Mouse (Mus musculus): ENCODE measurements around the gene Ptprg. TPM values are rescaled to one million over a fixed set of nuclear protein-coding genes. Genes with fewer than 3 reads are reported as not detected.

Ptprg gene
- polyA plus RNA-seq, 1 experiment from 2014 or later: 38.7 TPM

DNA sequence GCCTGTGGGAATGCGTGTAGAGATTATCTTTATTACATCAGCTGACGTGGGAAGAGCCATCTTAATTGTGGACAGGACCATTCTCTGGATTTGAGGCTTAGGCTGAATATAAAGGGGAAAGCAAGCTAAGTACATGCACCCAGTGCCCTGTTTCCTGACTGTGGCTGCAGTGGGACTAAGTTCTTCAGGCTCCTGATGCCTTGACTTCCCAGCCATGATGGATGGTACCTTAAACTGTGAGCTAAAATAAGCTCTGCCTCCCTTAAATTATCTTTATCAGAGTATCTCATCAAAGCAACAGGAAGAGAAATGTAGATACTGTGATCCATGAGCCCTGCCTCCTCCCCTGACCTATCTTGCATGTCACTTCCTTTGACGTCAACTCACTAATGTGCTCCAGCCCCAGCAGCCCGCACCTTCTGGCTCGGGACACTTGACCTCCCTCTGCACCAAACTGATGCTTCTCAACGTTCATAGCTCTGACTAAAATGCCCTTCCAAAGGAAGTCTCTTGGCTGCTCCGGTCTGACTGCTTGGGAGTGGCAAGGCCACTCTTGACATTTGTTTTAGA lies 578.8 kb downstream of the Ptprg start:
- Histone ChIP-seq H3K4me2 (replicated peaks; ENCODE audit: low read depth, low read length) (no peak overlapping the region), H3K27ac (ENCODE audit: low read length) (peak overlapping the region; percentile 35; the same call in 1 of the 2 replicates), H3K4me3 (ENCODE audit: low read length) (no peak overlapping the region), H3K4me1 (ENCODE audit: insufficient read depth, low read length) (no peaks in the 10 kb centered on the region; the same call in 1 of the 2 replicates), H3K27me3 (ENCODE audit: insufficient read depth, low read length) (no peaks in the 10 kb centered on the region), H3K36me3 (ENCODE audit: insufficient read depth, low read length) (no peaks in the 10 kb centered on the region), H3K9me3 (ENCODE audit: low read length) (no peaks in the 10 kb centered on the region), H3K9ac (replicated peaks; ENCODE audit: low read length) (no peak overlapping the region)
- ATAC-seq (ENCODE audit: low FRiP score, low TSS enrichment): peak; percentile 79
- WGBS: 55% methylated on average over 7 of the region's 7 CpGs

GRCm38 (mm10) chr14:12133163-12133562 lies 579.8 kb downstream of the Ptprg start:
- 64% methylated on average over 3 of the region's 3 CpGs for WGBS
- H3K27ac ChIP-seq (ENCODE audit: low read length): no peak overlapping the region
- H3K9me3 ChIP-seq (ENCODE audit: low read length): no peaks in the 10 kb centered on the region
- no peaks in the 10 kb centered on the region for H3K27me3 ChIP-seq (ENCODE audit: insufficient read depth, low read length)
- no peak overlapping the region for H3K9ac ChIP-seq (replicated peaks; ENCODE audit: low read length)
- H3K4me3 ChIP-seq (ENCODE audit: low read length): no peak overlapping the region
- no peak overlapping the region for H3K4me2 ChIP-seq (replicated peaks; ENCODE audit: low read depth, low read length)
- no peaks in the 10 kb centered on the region; the same call in 1 of the 2 replicates for H3K4me1 ChIP-seq (ENCODE audit: insufficient read depth, low read length)
- no peaks in the 10 kb centered on the region for H3K36me3 ChIP-seq (ENCODE audit: insufficient read depth, low read length)
- ATAC-seq (ENCODE audit: low FRiP score, low TSS enrichment): no peak

- ATAC-seq (ENCODE audit: low FRiP score, low TSS enrichment): 0 out of 2 replicates have a peak, but pooled peaks have one; percentile 40
- Histone ChIP-seq H3K4me3 (ENCODE audit: low read length) (no peak overlapping the region), H3K9ac (replicated peaks; ENCODE audit: low read length) (no peak overlapping the region), H3K4me1 (ENCODE audit: insufficient read depth, low read length) (no peaks in the 10 kb centered on the region; the same call in 1 of the 2 replicates), H3K4me2 (replicated peaks; ENCODE audit: low read depth, low read length) (no peak overlapping the region), H3K9me3 (ENCODE audit: low read length) (no peaks in the 10 kb centered on the region), H3K27ac (ENCODE audit: low read length) (peak overlapping the region; percentile 21; the same call in 1 of the 2 replicates), H3K36me3 (ENCODE audit: insufficient read depth, low read length) (no peaks in the 10 kb centered on the region), H3K27me3 (ENCODE audit: insufficient read depth, low read length) (no peaks in the 10 kb centered on the region)
- 65% methylated on average over 4 of the region's 4 CpGs for WGBS
Measured at GRCm38 (mm10) chr14:12134504-12134903, 581.2 kb downstream of the Ptprg start.

GRCm38 (mm10) chr14:12136536-12136935 lies 583.2 kb downstream of the Ptprg start:
- no peaks in the 10 kb centered on the region for H3K36me3 ChIP-seq (ENCODE audit: insufficient read depth, low read length)
- H3K9ac ChIP-seq (replicated peaks; ENCODE audit: low read length): no peak overlapping the region
- H3K9me3 ChIP-seq (ENCODE audit: low read length): no peaks in the 10 kb centered on the region
- ATAC-seq (ENCODE audit: low FRiP score, low TSS enrichment): no peak
- H3K27ac ChIP-seq (ENCODE audit: low read length): no peak overlapping the region
- H3K4me3 ChIP-seq (ENCODE audit: low read length): no peak overlapping the region
- no peaks in the 10 kb centered on the region for H3K27me3 ChIP-seq (ENCODE audit: insufficient read depth, low read length)
- WGBS: 52% methylated on average over 4 of the region's 4 CpGs
- no peaks in the 10 kb centered on the region; the same call in 1 of the 2 replicates for H3K4me1 ChIP-seq (ENCODE audit: insufficient read depth, low read length)
- no peak overlapping the region for H3K4me2 ChIP-seq (replicated peaks; ENCODE audit: low read depth, low read length)

DNA sequence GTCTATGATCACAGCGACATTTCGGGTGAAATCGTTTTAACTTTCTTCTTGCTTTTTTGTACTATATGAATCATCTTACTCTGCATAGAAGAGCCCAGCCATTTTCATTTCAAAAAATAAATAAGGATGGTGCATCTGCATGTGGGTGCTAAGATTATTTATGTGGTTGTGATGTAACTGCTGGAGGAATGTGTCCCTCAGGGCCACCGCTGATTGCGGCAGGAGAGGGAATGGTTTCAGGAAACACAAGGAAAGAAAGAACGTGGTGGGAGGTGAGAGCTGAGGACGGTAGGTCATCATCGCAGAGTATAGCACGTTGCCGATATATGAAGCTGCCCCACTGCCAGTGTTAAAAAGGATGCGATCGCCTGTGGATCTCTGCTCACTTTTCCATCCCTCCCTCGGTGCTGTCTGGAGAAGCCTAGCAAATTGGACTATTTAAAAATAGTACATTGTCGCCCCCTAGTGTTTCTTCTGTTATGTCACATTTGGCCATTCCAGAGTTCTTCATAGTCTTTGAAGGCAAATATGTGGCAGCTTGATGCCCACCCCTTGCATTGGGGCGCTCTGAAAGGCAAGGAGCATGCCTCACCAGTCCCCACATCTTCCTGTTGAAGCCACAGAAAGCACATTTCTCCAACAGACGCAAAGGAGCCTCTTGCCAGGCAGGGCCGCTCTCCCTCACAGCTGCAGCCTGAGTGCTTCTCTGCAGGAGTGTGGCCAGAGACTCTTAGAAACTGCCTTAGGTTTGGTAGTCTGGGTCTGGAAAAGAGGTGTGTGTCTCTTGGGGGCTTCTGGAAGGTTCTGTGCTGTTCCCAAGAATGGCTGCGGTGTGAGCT lies 586.5 kb downstream of the Ptprg start:
- WGBS: 36% methylated on average over 18 of the region's 18 CpGs
- Histone ChIP-seq H3K9ac (replicated peaks; ENCODE audit: low read length) (no peak overlapping the region), H3K4me1 (ENCODE audit: insufficient read depth, low read length) (no peaks in the 10 kb centered on the region; the same call in 1 of the 2 replicates), H3K36me3 (ENCODE audit: insufficient read depth, low read length) (0 out of 2 replicates have a peak, but pooled peaks cover 7% of the 10 kb centered on the region), H3K4me3 (ENCODE audit: low read length) (no peak overlapping the region), H3K9me3 (ENCODE audit: low read length) (no peaks in the 10 kb centered on the region), H3K27ac (ENCODE audit: low read length) (no peak overlapping the region), H3K4me2 (replicated peaks; ENCODE audit: low read depth, low read length) (no peak overlapping the region), H3K27me3 (ENCODE audit: insufficient read depth, low read length) (no peaks in the 10 kb centered on the region)
- peak; percentile 62 for ATAC-seq (ENCODE audit: low FRiP score, low TSS enrichment)

- H3K4me2 ChIP-seq (replicated peaks; ENCODE audit: low read depth, low read length): no peak overlapping the region
- ATAC-seq (ENCODE audit: low FRiP score, low TSS enrichment): no peak
- H3K27me3 ChIP-seq (ENCODE audit: insufficient read depth, low read length): no peaks in the 10 kb centered on the region
- H3K9ac ChIP-seq (replicated peaks; ENCODE audit: low read length): no peak overlapping the region
- H3K27ac ChIP-seq (ENCODE audit: low read length): no peak overlapping the region
- H3K9me3 ChIP-seq (ENCODE audit: low read length): no peaks in the 10 kb centered on the region
- WGBS: 65% methylated on average over 8 of the region's 8 CpGs
- H3K36me3 ChIP-seq (ENCODE audit: insufficient read depth, low read length): peaks cover 17% of the 10 kb centered on the region
- H3K4me3 ChIP-seq (ENCODE audit: low read length): no peak overlapping the region
- H3K4me1 ChIP-seq (ENCODE audit: insufficient read depth, low read length): no peaks in the 10 kb centered on the region
Measured at GRCm38 (mm10) chr14:12143941-12144485, 590.7 kb downstream of the Ptprg start.

DNA sequence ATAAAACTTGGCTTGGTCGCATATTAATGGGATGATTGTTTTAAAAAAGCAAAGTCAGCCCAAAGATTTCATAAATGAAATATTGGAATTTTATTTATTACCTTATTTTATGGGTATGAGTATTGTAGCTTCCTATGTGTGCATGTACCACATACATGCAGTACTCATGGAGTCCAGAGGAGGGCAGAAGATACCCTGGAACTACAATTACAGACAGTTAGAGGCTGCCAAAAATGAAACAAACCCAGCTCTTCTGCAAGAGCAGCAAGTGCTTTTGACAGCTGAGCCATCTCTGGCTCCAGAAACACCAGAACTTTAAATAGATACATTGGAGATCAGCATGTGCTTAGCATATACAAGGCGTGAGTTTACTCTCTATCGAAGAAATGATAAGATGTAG lies 592.6 kb downstream of the Ptprg start:
- H3K4me3 ChIP-seq (ENCODE audit: low read length): no peak overlapping the region
- no peak for ATAC-seq (ENCODE audit: low FRiP score, low TSS enrichment)
- no peak overlapping the region for H3K4me2 ChIP-seq (replicated peaks; ENCODE audit: low read depth, low read length)
- WGBS: 98% methylated on average over 3 of the region's 3 CpGs
- H3K36me3 ChIP-seq (ENCODE audit: insufficient read depth, low read length): peaks cover 17% of the 10 kb centered on the region
- no peaks in the 10 kb centered on the region for H3K9me3 ChIP-seq (ENCODE audit: low read length)
- H3K4me1 ChIP-seq (ENCODE audit: insufficient read depth, low read length): no peaks in the 10 kb centered on the region
- no peak overlapping the region for H3K9ac ChIP-seq (replicated peaks; ENCODE audit: low read length)
- H3K27ac ChIP-seq (ENCODE audit: low read length): no peak overlapping the region
- H3K27me3 ChIP-seq (ENCODE audit: insufficient read depth, low read length): no peaks in the 10 kb centered on the region

DNA sequence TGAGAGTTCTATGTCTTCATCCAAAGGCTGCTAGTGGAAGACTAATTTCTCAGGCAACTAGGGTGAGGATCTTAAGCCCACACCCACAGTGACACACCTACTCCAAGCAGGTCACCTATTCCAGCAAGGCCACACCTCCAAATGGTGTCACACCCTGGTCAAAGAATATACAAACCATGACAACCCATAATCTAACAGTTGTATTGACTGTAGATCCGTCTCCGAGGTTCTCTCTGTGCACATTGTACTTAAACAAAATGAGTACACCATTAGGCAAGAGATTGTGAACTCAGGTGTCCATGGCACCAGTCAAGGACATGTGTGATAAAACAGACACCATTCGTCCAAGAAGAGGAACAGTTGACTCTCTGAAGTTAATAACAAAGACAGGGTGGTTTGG lies 596.2 kb downstream of the Ptprg start:
- ATAC-seq (ENCODE audit: low FRiP score, low TSS enrichment): no peak
- H3K4me2 ChIP-seq (replicated peaks; ENCODE audit: low read depth, low read length): no peak overlapping the region
- H3K27me3 ChIP-seq (ENCODE audit: insufficient read depth, low read length): no peaks in the 10 kb centered on the region
- H3K27ac ChIP-seq (ENCODE audit: low read length): no peak overlapping the region
- WGBS: 89% methylated on average over 3 of the region's 3 CpGs
- no peaks in the 10 kb centered on the region for H3K4me1 ChIP-seq (ENCODE audit: insufficient read depth, low read length)
- H3K4me3 ChIP-seq (ENCODE audit: low read length): no peak overlapping the region
- no peaks in the 10 kb centered on the region for H3K9me3 ChIP-seq (ENCODE audit: low read length)
- peaks cover 13% of the 10 kb centered on the region for H3K36me3 ChIP-seq (ENCODE audit: insufficient read depth, low read length)
- no peak overlapping the region for H3K9ac ChIP-seq (replicated peaks; ENCODE audit: low read length)

- no peaks in the 10 kb centered on the region for H3K27me3 ChIP-seq (ENCODE audit: insufficient read depth, low read length)
- ATAC-seq (ENCODE audit: low FRiP score, low TSS enrichment): peak; percentile 77; the same call in 1 of the 2 replicates
- H3K4me3 ChIP-seq (ENCODE audit: low read length): no peak overlapping the region
- H3K36me3 ChIP-seq (ENCODE audit: insufficient read depth, low read length): 0 out of 2 replicates have a peak, but pooled peaks cover 4% of the 10 kb centered on the region
- H3K4me1 ChIP-seq (ENCODE audit: insufficient read depth, low read length): no peaks in the 10 kb centered on the region
- H3K9me3 ChIP-seq (ENCODE audit: low read length): no peaks in the 10 kb centered on the region
- 43% methylated on average over 3 of the region's 3 CpGs for WGBS
- no peak overlapping the region for H3K27ac ChIP-seq (ENCODE audit: low read length)
- no peak overlapping the region for H3K4me2 ChIP-seq (replicated peaks; ENCODE audit: low read depth, low read length)
- no peak overlapping the region for H3K9ac ChIP-seq (replicated peaks; ENCODE audit: low read length)
Measured at GRCm38 (mm10) chr14:12151927-12152326, 598.6 kb downstream of the Ptprg start.
